Mouse (Mus musculus): ENCODE measurements around the gene Lnpk.

- no peak for TF ChIP-seq MAX (IDR thresholded peaks at IDR 0.05)
- TF ChIP-seq CTCF (IDR thresholded peaks at IDR 0.05; ENCODE audit: control insufficient read depth, insufficient read depth, insufficient read length), result no peak
- TF ChIP-seq USF1 (IDR thresholded peaks at IDR 0.05; ENCODE audit: low read depth), result peak; percentile 94
- no peak for TF ChIP-seq MYOG (IDR thresholded peaks at IDR 0.05; ENCODE audit: control insufficient read depth, extremely low read depth, insufficient read length)
- TF ChIP-seq CEBPB (IDR thresholded peaks at IDR 0.05; ENCODE audit: low read depth), result no peak
These were observed at the start of gene Lnpk for GRCm38 (mm10) chr2:74578843-74579489.

Data from C2C12 (cell line).